14 mouse cellular contexts compared by ENCODE assay signal in the genomic region with DNA sequence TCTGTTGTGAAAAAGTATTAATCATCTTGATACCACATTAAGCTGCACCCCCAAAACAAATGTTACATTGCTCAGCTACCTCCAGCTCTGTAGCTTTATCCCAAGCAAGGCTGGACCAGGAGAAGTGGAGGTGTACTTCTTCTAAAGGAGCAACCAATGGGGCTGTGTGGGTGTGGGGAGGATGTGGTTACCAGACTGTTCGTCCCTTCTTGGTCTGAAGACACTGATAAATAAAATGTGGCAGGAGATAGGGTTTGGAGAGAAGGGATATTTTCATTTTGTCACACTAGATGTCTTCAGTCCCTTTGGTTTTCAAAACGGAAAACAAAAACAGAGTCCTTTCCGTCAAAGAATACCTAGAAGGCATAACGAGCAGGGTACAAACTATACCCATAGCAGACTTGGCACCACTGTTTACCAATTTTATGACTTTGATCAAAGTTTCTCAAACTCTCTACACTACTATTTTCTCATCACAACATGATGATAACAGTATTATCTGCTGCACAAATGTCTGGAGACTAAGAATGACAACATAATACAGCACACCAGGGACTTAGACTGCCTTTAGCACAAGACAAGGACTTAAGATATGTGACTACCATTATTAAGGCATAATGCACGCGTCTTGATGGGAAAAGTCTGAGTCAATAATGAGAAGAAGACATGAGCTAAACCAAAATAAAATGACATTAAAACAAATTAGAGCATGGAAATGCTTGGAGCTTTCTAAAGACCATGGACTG.
"Had no signal": no experiment of that assay in that cellular context is flagged by ENCODE, and none has a peak within 500 bp of the region (broad histone marks: within the 10 kb centered on the region; RNA-seq: fewer than 3 reads in every experiment).

No protein-coding gene starts in this region.

- H3K36me3 ChIP-seq: limb, embryonic 10.5 days; midbrain, embryonic 12.5 days; neural tube, embryonic 13.5 days had no signal

- H3K27ac ChIP-seq: layer of hippocampus, adult 2 months; left cerebral cortex, adult 2 months; limb, embryonic 10.5 days; midbrain, embryonic 12.5 days; neural tube, embryonic 13.5 days had no signal

- H3K4me1 ChIP-seq: limb, embryonic 10.5 days; midbrain, embryonic 12.5 days; neural tube, embryonic 13.5 days had no signal

- H3K9ac ChIP-seq: lung, embryonic 14.5 days; midbrain, embryonic 12.5 days; neural tube, embryonic 13.5 days had no signal

- ATAC-seq: intestine, embryonic 16.5 days; midbrain, embryonic 16.5 days had no signal

- DNase-seq: kidney, postnatal 10 days; lung, embryonic 14.5 days; lung, postnatal 10 days; lung, postnatal 4 days; right cerebral cortex, postnatal 14 days; thymus, adult 18-20 months; thymus, postnatal 14 days had no signal

- H3K4me2 ChIP-seq: lung, embryonic 14.5 days; midbrain, embryonic 12.5 days; neural tube, embryonic 13.5 days had no signal

- H3K27me3 ChIP-seq: midbrain, embryonic 12.5 days; neural tube, embryonic 13.5 days had no signal

- H3K4me3 ChIP-seq: layer of hippocampus, adult 2 months; left cerebral cortex, adult 2 months; limb, embryonic 10.5 days; midbrain, embryonic 12.5 days; neural tube, embryonic 13.5 days had no signal

- H3K9me3 ChIP-seq: limb, embryonic 10.5 days; midbrain, embryonic 12.5 days; neural tube, embryonic 13.5 days had no signal
